Mouse (Mus musculus) megakaryocyte-erythroid progenitor cell, adult 5-6 weeks (primary cell): ENCODE measurements around the gene Pnliprp2. TPM values are rescaled to one million over a fixed set of nuclear protein-coding genes. Genes with fewer than 3 reads are reported as not detected.

ENCODE experiments used
- ATAC-seq: replicated peaks from 2 replicates; pipeline ENCODE4 v1.8.0; 2016; ENCODE audit warnings: mild to moderate bottlenecking, inconsistent platforms; ENCODE audit not compliant: severe bottlenecking, poor library complexity, low FRiP score, low TSS enrichment
- total RNA-seq, 2 experiments: library from RNA; stranded (forward) in 1 of 2; stranded (reverse) in 1 of 2; fragments of 200-1000, 215-1000 nt in 1 of 2; fragments of >200 nt in 1 of 2; fragmentation: Nextera tagmentation in 1 of 2; gene quantifications; 2 replicates each; pipeline ENCODE4 v1.2.3; 2014 to 2017

Pnliprp2 gene
- total RNA-seq (2014; fragmentation: Nextera tagmentation) (not detected in 2 replicates), total RNA-seq (2017) (not detected in 2 replicates)

- ATAC-seq, result no peak
Observed at GRCm38 (mm10) chr19:58759423-58759822, at the start of gene Pnliprp2. Gene Pnliprp2 (plus strand): TSS chr19:58759719.

GRCm38 (mm10) chr19:58717925-58718324 is 41.6 kb upstream of the Pnliprp2 start:
- ATAC-seq, result no peak

GRCm38 (mm10) chr19:58720439-58720838 is 39.1 kb upstream of the Pnliprp2 start:
- ATAC-seq, result no peak

GRCm38 (mm10) chr19:58726551-58726950 is 33.0 kb upstream of the Pnliprp2 start:
- no peak for ATAC-seq

- no peak for ATAC-seq
Observed at GRCm38 (mm10) chr19:58727756-58728155, 31.8 kb upstream of the Pnliprp2 start.

GRCm38 (mm10) chr19:58728445-58729031 is 31.0 kb upstream of the Pnliprp2 start, which contains the start of gene Pnliprp1:
Gene Pnliprp1 (plus strand): TSS chr19:58728887.
- no peak for ATAC-seq

- ATAC-seq, result no peak
Observed at GRCm38 (mm10) chr19:58733216-58733615, 26.3 kb upstream of the Pnliprp2 start.

GRCm38 (mm10) chr19:58738111-58738510 is 21.4 kb upstream of the Pnliprp2 start:
- no peak for ATAC-seq

- ATAC-seq, result no peak
Observed at GRCm38 (mm10) chr19:58741036-58741435, 18.5 kb upstream of the Pnliprp2 start.

- ATAC-seq, result no peak
Observed at GRCm38 (mm10) chr19:58742711-58743110, 16.8 kb upstream of the Pnliprp2 start.

- ATAC-seq, result no peak
Observed at GRCm38 (mm10) chr19:58743736-58744135, 15.8 kb upstream of the Pnliprp2 start.

- ATAC-seq, result no peak
Observed at GRCm38 (mm10) chr19:58747498-58748000, 12.0 kb upstream of the Pnliprp2 start.

GRCm38 (mm10) chr19:58750822-58751221 is 8.7 kb upstream of the Pnliprp2 start:
- ATAC-seq, result no peak

- ATAC-seq, result no peak
Observed at GRCm38 (mm10) chr19:58751504-58751903, 8.0 kb upstream of the Pnliprp2 start.

GRCm38 (mm10) chr19:58758871-58759270 is 648 bp upstream of the Pnliprp2 start:
- no peak for ATAC-seq

- no peak for ATAC-seq
Observed at GRCm38 (mm10) chr19:58762316-58762715, 2.8 kb downstream of the Pnliprp2 start.

GRCm38 (mm10) chr19:58762848-58763541 is 3.5 kb downstream of the Pnliprp2 start:
- ATAC-seq, result no peak

- ATAC-seq, result no peak
Observed at GRCm38 (mm10) chr19:58767329-58767728, 7.8 kb downstream of the Pnliprp2 start.

GRCm38 (mm10) chr19:58776461-58776860 is 16.9 kb downstream of the Pnliprp2 start:
- no peak for ATAC-seq

- ATAC-seq, result no peak
Observed at GRCm38 (mm10) chr19:58781566-58781965, 22.0 kb downstream of the Pnliprp2 start.

- ATAC-seq, result no peak
Observed at GRCm38 (mm10) chr19:58783938-58784337, 24.4 kb downstream of the Pnliprp2 start.
